Mouse (Mus musculus) lung, postnatal 0 days (tissue): Measurements from ENCODE around the gene Gsdma2. TPM values are rescaled to one million over a fixed set of nuclear protein-coding genes. Genes with fewer than 3 reads are reported as not detected.
A peak's percentile ranks its signal among the peaks of the same experiment; 100 is the strongest.
"Not testable (repeated sequence)": the region's sequence is repeated elsewhere in the genome, so short reads cannot be mapped to it uniquely, and the experiment has no call there.

Source experiments
- ATAC-seq: fragments of 200-750 bp; cut with Nextera tagmentation; 2 replicates; pipeline ENCODE4 v1.8.0; 2017; ENCODE audit warnings: moderate library complexity
- DNase-seq: peaks from one replicate; pipeline ENCODE4 v3.0.0-alpha.2; 2016; ENCODE audit warnings: low spot score
- H3K27ac ChIP-seq: fragments of 300-500 bp; sonication (generic); 2 replicates; pipeline ENCODE4 v1.5.1; 2014; ENCODE audit warnings: antibody characterized with exemption, mild to moderate bottlenecking, low read length, mixed read lengths
- H3K27me3 ChIP-seq: fragments of 300-500 bp; sonication (generic); replicated peaks from 2 replicates; pipeline ENCODE4 v1.6.1; 2014; ENCODE audit warnings: low read length, mixed read lengths; ENCODE audit not compliant: insufficient read depth
- H3K36me3 ChIP-seq: fragments of 300-500 bp; sonication (generic); 2 replicates; pipeline ENCODE4 v1.6.1; 2014; ENCODE audit warnings: low read length, mixed read lengths; ENCODE audit not compliant: insufficient read depth
- H3K4me1 ChIP-seq: fragments of 300-500 bp; sonication (generic); 2 replicates; pipeline ENCODE4 v1.6.1; 2014; ENCODE audit warnings: antibody characterized with exemption, low read depth, low read length, mixed read lengths; ENCODE audit not compliant: insufficient read depth
- H3K4me2 ChIP-seq: fragments of 300-500 bp; sonication (generic); replicated peaks from 2 replicates; pipeline ENCODE4 v1.6.1; 2014; ENCODE audit warnings: low read depth, mild to moderate bottlenecking, low read length, moderate library complexity, mixed read lengths
- H3K4me3 ChIP-seq: fragments of 300-500 bp; sonication (generic); 2 replicates; pipeline ENCODE4 v1.5.1; 2014; ENCODE audit warnings: low read depth, low read length
- H3K9ac ChIP-seq: fragments of 300-500 bp; sonication (generic); replicated peaks from 2 replicates; pipeline ENCODE4 v1.6.1; 2014; ENCODE audit warnings: low read depth, mild to moderate bottlenecking
- H3K9me3 ChIP-seq: fragments of 300-500 bp; sonication (generic); 2 replicates; pipeline ENCODE4 v1.6.1; 2016; ENCODE audit warnings: low read length, mixed read lengths
- CTCF ChIP-seq: IDR thresholded peaks from 2 replicates; pipeline ENCODE4 v1.5.1; 2016; ENCODE audit warnings: antibody characterized with exemption, mild to moderate bottlenecking
- EP300 ChIP-seq: IDR thresholded peaks from 2 replicates; pipeline ENCODE4 v1.6.1; 2016; ENCODE audit warnings: antibody characterized with exemption, mild to moderate bottlenecking, control low read depth
- WGBS: fragments of 180-500 bp; shearing (Covaris S2); extraction: QIAGEN DNeasy Blood & Tissue Kit; methylation state at CpG from one replicate; pipeline ENCODE4 v1.1.7; 2014; 5-methylcytosine and 5-hydroxymethylcytosine counted together
- polyA plus RNA-seq: library from polyadenylated mRNA; unstranded; fragments of >200 nt; fragmentation: Nextera tagmentation; extraction: Ambion mirVana; gene quantifications from 2 replicates; pipeline ENCODE4 v1.2.1, GENCODE M21; 2015

The Gsdma2 gene
- polyA plus RNA-seq, 1 experiment from 2014 or later, result not detected

DNA sequence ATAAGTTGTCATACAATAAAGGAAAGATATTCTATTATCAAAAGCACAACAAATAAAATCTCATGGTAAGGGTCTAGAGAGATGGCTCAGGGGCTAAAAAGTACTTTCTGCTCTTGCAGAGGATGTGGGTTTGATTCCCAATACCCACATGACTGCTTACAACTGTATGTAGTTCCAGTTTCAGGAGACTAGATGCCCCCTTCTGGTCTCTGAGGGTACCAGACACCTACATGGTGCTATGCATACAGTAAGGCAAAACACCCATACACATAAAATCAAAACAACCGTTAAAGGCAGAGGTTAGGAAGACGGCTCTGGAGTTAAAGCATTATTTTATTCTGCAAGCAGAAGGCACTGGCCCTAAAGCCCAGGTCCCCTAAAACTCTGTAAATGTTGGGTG, 42.6 kb upstream of the Gsdma2 start:
- H3K4me2 ChIP-seq, result no peak overlapping the region
- no peaks in the 10 kb centered on the region for H3K27me3 ChIP-seq
- 0 out of 2 replicates have a peak, but pooled peaks cover 2% of the 10 kb centered on the region for H3K4me1 ChIP-seq
- H3K36me3 ChIP-seq, result no peaks in the 10 kb centered on the region
- H3K27ac ChIP-seq, result no peak overlapping the region
- WGBS, result 75% methylated on average over 2 of the region's 2 CpGs
- TF ChIP-seq CTCF (peak; percentile 35), EP300 (no peak)
- H3K4me3 ChIP-seq, result no peak overlapping the region
- DNase-seq, result no peak
- H3K9ac ChIP-seq, result no peak overlapping the region
- no peaks in the 10 kb centered on the region for H3K9me3 ChIP-seq
- no peak for ATAC-seq

DNA sequence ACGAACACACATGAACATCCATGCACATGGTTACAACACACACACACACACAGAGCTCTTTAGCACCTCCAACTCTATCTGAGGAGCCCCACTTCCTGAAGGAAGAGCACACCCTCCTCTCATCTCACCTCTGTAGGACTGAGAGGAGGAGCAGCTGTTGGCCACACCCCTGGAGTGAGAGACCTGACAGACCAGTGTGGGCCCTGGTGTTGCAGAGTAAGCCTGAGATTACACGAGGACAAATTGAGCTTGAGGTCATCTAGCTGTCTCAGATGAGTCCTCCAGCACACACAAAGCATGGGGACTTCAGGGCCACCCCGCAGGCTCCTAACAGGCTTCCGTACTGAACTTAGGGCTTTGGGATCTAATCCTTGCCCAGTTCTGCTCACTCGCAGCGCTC, 41.6 kb upstream of the Gsdma2 start:
- H3K4me1 ChIP-seq, ATAC-seq, H3K27ac ChIP-seq, H3K27me3 ChIP-seq, DNase-seq, H3K9ac ChIP-seq, H3K9me3 ChIP-seq, H3K4me3 ChIP-seq, H3K36me3 ChIP-seq, H3K4me2 ChIP-seq: not testable (repeated sequence)
- WGBS, result 56% methylated on average over 6 of the region's 6 CpGs

GRCm38 (mm10) chr11:98606763-98607162, 39.8 kb upstream of the Gsdma2 start:
- Histone ChIP-seq H3K9me3 (no peaks in the 10 kb centered on the region), H3K4me1 (0 out of 2 replicates have a peak, but pooled peaks cover 2% of the 10 kb centered on the region), H3K36me3 (no peaks in the 10 kb centered on the region), H3K9ac (no peak overlapping the region), H3K4me3 (no peak overlapping the region), H3K27ac (no peak overlapping the region), H3K27me3 (no peaks in the 10 kb centered on the region), H3K4me2 (no peak overlapping the region)
- ATAC-seq, result peak; percentile 46; the same call in 1 of the 2 replicates
- no peak for TF ChIP-seq EP300
- TF ChIP-seq CTCF, result peak; percentile 87
- 3% methylated on average over 3 of the region's 3 CpGs for WGBS
- peak; percentile 87 for DNase-seq

GRCm38 (mm10) chr11:98620791-98621190, 25.8 kb upstream of the Gsdma2 start:
- DNase-seq (no peak), ATAC-seq (no peak)
- H3K4me3 ChIP-seq, result no peak overlapping the region
- H3K27ac ChIP-seq, result no peak overlapping the region
- 91% methylated on average over 13 of the region's 13 CpGs for WGBS
- H3K9ac ChIP-seq, result no peak overlapping the region
- TF ChIP-seq EP300, result no peak
- no peak for TF ChIP-seq CTCF
- H3K4me1 ChIP-seq, result no peaks in the 10 kb centered on the region
- no peaks in the 10 kb centered on the region for H3K9me3 ChIP-seq
- H3K4me2 ChIP-seq, result no peak overlapping the region
- H3K27me3 ChIP-seq, result no peaks in the 10 kb centered on the region
- no peaks in the 10 kb centered on the region for H3K36me3 ChIP-seq

DNA sequence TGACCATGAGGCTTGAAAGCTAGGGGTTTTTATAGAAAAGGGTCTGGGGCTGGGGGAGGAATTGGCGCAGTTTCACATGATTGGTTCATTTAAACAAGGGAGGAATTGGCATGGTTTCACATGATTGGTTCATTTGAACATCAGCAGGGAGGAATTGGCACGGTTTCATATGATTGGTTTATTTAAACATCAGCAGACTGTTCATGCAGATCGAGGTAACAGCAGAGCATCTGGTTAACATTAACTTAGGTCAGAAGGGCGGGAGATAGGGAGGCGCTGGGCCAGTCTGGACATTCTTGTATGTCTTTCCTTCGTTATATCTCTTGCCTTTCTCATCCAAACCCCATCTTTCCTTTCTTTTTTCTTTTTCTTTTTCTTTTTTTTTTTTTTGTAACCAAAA, 22.6 kb upstream of the Gsdma2 start:
- WGBS, result 70% methylated on average over 6 of the region's 6 CpGs
- ATAC-seq, H3K4me1 ChIP-seq, H3K4me3 ChIP-seq, H3K9me3 ChIP-seq, H3K27me3 ChIP-seq, H3K36me3 ChIP-seq, H3K27ac ChIP-seq, H3K4me2 ChIP-seq, DNase-seq, H3K9ac ChIP-seq: not testable (repeated sequence)

GRCm38 (mm10) chr11:98624381-98624780, 22.2 kb upstream of the Gsdma2 start:
- WGBS, result 83% methylated on average over 2 of the region's 2 CpGs
- not testable (repeated sequence) for H3K4me2 ChIP-seq, H3K27me3 ChIP-seq

More at GRCm38 (mm10) chr11:98624381-98624780, 22.2 kb upstream of the Gsdma2 start:
- not testable (repeated sequence) for H3K4me3 ChIP-seq, H3K9me3 ChIP-seq, H3K27ac ChIP-seq, ATAC-seq, H3K36me3 ChIP-seq, H3K4me1 ChIP-seq, H3K9ac ChIP-seq, DNase-seq
